Mouse (Mus musculus) frontal cortex, adult (tissue): Measurements from ENCODE around the gene 5430427O19Rik.

Experiments used
- ATAC-seq: cut with Nextera tagmentation; 2 replicates; pipeline ENCODE4 v1.9.2; 2017; ENCODE audit warnings: mild to moderate bottlenecking, moderate library complexity, mixed read lengths; ENCODE audit not compliant: low TSS enrichment

5430427O19Rik gene

GRCm38 (mm10) chrX:85869914-85870483 lies at the start of gene 5430427O19Rik:
5430427O19Rik (plus strand) TSS chrX:85870354.
- ATAC-seq = no peak

DNA sequence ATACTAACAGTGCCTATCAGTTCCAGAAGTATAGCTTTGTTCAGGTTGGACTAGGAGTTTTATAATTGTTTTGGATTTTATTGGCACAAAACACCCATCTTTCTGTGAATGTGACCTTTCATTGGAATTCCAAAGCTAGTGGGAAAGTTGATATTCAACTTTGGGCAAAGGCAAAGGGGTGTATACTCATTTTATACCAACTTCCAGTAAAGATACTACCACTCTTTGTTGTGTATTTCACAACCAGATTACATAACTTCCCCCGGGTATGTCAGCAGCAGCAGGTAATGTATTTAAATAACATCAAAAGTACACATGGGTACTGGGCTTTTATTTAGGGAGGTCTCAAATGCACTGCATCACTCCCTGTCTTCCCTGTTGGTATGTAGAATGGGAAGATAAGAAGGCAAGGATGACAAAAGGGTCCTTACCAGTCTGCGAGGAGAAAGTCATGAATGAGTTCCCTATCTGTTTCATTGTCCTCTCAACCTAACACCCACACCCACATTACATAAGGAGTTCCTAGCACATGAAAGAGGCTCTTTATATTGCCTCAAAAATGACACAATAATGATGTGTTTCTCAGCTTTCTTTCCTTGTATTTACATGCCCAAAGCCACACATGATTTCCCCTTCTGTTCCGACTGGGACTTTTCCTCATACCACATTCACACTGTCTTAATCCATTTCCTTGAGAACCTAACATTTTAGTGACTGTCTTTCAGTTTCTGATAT lies 42.3 kb upstream of the 5430427O19Rik start:
- ATAC-seq = no peak

GRCm38 (mm10) chrX:85829000-85829399 lies 41.2 kb upstream of the 5430427O19Rik start:
- ATAC-seq = peak; percentile 59

DNA sequence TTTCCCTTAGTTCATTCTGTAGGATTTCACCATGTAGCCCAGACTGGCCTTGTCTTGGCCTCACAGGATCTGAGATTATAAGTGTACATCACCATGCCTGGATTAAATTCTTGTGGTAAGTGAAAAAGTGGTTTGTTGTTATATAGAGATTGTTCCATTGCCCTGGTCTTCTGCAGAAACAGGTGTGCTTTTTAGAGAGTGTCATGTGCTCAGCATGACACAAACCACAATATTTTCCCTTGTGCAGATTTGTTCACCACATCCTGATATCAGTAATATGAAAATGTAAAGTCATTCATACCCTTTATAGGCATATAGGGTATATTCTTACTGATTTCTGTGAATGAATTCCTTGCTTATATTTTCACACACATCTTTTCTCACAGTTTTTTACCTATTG lies 31.0 kb upstream of the 5430427O19Rik start:
- ATAC-seq = no peak

DNA sequence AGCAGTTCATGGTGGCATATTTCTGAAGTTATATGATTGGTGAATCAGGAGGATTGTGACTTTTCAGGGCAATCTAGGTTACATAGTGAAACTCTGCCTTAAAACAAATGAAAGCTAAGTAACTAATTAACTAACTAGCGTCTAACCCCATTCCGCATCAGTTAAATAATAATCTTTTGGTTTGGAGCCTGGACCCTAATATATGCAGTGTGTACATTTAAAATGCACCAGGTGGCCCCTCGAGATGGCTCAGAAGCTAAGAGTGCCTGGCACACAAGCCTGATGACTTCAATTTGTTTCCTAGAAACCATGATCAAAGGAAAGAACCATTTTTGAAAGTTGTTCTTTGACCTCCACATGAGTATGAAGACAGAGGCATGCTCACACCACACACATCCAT lies 14.2 kb upstream of the 5430427O19Rik start:
- no peak for ATAC-seq

GRCm38 (mm10) chrX:85857169-85857568 lies 13.0 kb upstream of the 5430427O19Rik start:
- ATAC-seq = no peak

GRCm38 (mm10) chrX:85868079-85868478 lies 2.1 kb upstream of the 5430427O19Rik start:
- ATAC-seq = no peak

DNA sequence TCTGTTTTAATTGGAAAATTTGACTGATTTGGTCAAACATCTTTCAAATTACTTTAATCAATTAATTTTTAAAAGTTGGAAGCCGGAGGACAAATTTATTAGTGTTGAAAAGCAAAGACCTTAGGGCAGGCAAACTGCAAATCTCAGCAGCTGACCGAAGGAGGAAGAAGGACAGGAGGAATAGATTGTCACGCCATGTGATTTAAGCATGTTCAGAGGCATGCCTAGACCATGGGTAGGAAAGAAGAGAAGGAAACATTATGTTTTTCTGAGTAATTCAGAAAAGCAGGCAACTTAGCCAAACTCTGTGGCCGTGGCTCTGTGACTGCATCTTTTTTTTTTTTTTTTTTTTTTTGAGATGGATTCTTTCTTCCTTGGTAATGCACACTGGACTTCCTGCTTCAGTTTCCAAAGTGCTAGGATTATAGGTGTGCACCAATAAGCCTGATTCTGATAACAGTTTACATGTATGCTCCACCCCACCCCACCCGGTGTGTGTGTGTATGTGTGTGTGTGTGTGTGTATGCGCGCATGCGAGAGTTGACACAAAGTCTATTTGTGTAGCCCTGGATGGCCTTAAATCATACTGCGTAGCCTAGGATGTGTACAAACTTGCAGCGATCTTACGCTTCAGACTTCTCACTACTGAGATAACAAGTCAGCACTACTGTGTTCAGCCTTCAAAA lies 1.4 kb downstream of the 5430427O19Rik start:
- no peak for ATAC-seq

- ATAC-seq = no peak
These were observed 4.2 kb downstream of the 5430427O19Rik start for GRCm38 (mm10) chrX:85874367-85874766.

GRCm38 (mm10) chrX:85875951-85876350 lies 5.8 kb downstream of the 5430427O19Rik start:
- no peak for ATAC-seq

DNA sequence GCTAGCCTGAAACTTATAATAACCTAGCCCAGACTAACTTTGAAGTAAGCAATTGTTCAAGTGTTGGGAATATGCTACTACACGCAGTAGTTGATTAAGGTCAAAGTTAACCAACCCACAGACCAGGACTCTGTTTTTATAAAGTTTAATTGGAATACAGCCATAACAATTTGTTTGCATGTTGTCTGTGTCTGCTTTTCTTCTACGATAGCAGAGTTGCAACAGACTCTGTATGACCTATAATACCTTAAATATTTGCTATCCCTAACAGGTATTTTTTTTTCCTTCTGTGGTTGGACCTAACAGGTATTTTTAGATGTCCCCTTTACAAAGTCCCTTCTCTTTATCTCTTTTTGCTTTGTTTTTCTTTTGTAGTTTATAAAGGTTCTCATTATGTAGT lies 7.6 kb downstream of the 5430427O19Rik start:
- no peak for ATAC-seq

GRCm38 (mm10) chrX:85878293-85878692 lies 8.1 kb downstream of the 5430427O19Rik start:
- no peak for ATAC-seq

DNA sequence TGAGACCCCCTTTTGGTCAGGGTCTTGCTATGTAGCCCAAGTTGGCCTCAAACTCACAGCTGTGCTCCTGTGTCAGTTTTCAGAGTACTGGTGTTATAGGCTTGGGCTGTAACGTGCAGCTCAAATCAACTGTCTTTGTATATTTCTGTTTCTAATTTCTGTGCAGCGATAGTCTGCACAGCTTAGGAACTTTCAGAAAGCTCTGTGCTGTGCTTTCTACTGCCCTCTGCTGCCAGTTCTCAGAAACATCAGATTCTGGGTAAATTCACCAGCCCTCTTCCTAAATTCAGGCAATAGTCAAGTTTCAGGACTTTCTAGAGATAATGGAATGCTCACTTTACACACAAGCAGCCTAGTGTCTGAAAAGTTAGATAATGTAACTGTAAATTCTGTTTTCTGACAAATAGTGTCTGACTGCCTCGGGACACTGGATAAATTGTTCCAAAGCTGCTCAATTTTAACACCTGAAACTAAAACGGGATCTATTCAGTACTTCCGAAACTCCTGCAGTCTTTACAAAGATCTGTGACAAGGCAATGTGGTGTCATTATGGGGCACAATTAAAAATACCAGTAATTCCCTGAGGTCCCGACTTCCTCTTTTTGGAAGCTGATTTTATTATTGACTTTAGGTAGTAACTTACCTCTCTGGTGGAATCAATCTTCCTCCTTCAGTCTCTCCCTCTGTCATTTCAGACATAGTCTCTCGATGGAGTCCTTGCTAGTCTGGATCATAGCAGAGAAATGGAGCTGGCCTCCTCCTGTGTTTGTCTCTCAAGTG lies 9.2 kb downstream of the 5430427O19Rik start:
- peak; percentile 76 for ATAC-seq

DNA sequence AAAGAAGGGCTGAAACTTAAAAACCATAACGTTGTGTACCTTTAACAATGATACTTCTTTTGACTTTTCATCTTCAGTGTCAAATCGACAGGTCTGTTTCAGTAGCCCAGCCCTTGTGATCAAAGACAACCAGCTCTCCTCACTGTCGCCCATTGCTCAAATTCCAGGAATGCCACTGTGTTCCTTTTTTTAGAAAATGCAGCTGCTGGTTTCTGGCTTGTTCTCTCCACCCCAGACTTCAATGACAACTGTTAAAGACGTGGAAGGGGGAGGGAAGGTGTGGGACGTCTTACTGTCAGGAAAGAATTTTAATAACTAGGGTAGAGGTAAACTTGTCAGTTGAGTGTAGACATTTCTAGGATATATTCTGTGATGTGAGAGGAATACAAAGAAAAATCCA lies 16.5 kb downstream of the 5430427O19Rik start:
- no peak for ATAC-seq

DNA sequence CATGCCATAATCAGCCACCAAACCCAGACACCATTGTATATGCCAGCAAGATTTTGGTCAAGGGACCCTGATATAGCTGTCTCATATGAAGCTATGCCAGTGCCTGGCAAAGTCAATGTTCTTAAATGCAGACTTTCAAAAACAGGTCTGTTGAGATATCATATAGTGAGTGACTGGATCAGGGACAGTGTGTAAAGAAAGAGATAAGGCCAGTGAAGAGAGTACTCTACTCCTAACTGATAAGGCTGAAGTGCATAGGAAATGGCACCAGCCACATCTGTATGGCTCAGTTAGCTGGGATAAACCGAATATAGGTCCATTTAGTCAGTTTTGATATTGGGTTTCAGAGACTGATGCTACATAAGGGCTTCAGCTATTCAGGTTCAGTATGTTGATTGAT lies 31.0 kb downstream of the 5430427O19Rik start:
- no peak for ATAC-seq

GRCm38 (mm10) chrX:85919034-85919433 lies 48.9 kb downstream of the 5430427O19Rik start:
- 0 out of 2 replicates have a peak, but pooled peaks have one; percentile 23 for ATAC-seq

DNA sequence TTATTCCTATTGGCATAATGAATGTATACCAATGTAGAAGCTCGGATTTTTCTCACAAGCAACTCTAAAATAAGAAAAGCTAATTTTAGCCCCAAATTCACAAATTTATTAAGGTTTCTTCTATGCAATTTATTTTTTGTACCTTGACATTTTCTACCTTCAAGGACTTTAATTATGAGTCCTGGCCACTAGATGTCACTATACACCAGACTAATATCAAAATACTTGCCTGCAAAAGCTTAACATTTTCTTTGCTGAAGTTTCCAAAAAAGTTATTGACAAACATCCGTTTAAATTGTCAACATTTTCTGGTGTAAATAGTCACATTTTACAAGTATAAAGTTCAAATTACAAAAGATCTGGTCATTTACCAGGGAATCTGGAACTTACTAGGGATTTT lies 62.8 kb downstream of the 5430427O19Rik start:
- no peak for ATAC-seq
